Mouse (Mus musculus): ENCODE measurements around the gene Gm49353. TPM values are rescaled to one million over a fixed set of nuclear protein-coding genes. Genes with fewer than 3 reads are reported as not detected.

Gene Gm49353
- polyA plus RNA-seq, 1 experiment: not detected

DNA sequence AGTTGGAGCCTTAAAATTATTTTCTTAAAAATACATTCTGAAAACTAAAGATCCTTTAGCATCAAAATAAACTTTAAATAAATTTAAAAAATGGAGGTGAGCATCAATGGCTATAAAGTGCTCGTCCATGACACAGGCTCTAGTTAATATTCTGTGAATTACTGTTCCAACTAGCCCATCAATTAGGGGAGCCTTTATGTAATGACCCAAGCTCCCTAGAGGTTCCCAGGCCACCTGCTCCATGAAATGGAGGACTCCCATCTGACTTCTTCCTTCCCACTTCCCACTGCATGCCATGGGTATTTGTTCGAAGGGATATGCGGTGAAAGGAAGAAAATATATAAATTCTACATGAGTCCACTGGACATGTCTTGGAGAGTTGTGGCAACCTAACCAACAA lies 18.5 kb upstream of the Gm49353 start:
- Histone ChIP-seq H3K27ac (ENCODE audit: insufficient read depth, low read length) (no peak overlapping the region), H3K4me3 (ENCODE audit: extremely low read depth, insufficient read depth, insufficient read length) (no peak overlapping the region), H3K4me1 (ENCODE audit: control insufficient read depth, insufficient read depth, insufficient read length) (no peaks in the 10 kb centered on the region), H3K36me3 (ENCODE audit: control insufficient read depth, insufficient read depth, low read length) (no peaks in the 10 kb centered on the region), H3K27me3 (ENCODE audit: control insufficient read depth, insufficient read depth, low read length) (no peaks in the 10 kb centered on the region)
- TF ChIP-seq CTCF (IDR thresholded peaks at IDR 0.05; ENCODE audit: extremely low read depth, insufficient read depth, insufficient read length, insufficient replicate concordance) (no peak), POLR2A (IDR thresholded peaks at IDR 0.05; ENCODE audit: low read depth, low read length) (no peak)
- no peak for DNase-seq (ENCODE audit: low read depth in 1 of 2, low spot score in 2 of 2)
- 85% methylated on average over 3 of the region's 3 CpGs for WGBS

GRCm38 (mm10) chr10:29181046-29181445 lies 17.7 kb upstream of the Gm49353 start:
- 85% methylated on average over 2 of the region's 2 CpGs for WGBS

DNA sequence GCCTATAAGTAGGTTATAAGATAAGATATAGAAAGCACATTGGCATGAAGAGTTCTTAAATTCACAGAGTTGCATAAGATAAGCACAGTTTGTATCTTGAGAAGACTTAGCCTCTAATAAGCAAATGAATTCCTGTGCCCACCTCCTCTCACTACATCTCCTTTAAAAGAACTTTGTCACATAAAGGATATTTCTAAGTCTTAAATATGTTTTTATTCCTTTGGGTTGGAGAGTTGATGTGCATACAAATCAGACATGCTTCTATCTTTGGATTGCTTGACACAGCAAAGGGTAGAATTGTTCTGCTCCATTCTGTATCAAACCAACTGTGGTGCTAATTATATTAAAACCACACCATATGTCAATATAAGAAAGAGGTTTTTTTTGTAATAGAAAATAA lies 5.0 kb upstream of the Gm49353 start:
- Histone ChIP-seq H3K4me1 (ENCODE audit: control insufficient read depth, insufficient read depth, insufficient read length) (no peaks in the 10 kb centered on the region), H3K4me3 (ENCODE audit: extremely low read depth, insufficient read depth, insufficient read length) (no peak overlapping the region), H3K27me3 (ENCODE audit: control insufficient read depth, insufficient read depth, low read length) (no peaks in the 10 kb centered on the region), H3K27ac (ENCODE audit: insufficient read depth, low read length) (no peak overlapping the region), H3K36me3 (ENCODE audit: control insufficient read depth, insufficient read depth, low read length) (no peaks in the 10 kb centered on the region)
- TF ChIP-seq CTCF (IDR thresholded peaks at IDR 0.05; ENCODE audit: extremely low read depth, insufficient read depth, insufficient read length, insufficient replicate concordance) (no peak), POLR2A (IDR thresholded peaks at IDR 0.05; ENCODE audit: low read depth, low read length) (no peak)
- no peak for DNase-seq (ENCODE audit: low read depth in 1 of 2, low spot score in 2 of 2)

More at GRCm38 (mm10) chr10:29181046-29181445, 17.7 kb upstream of the Gm49353 start:
- Histone ChIP-seq H3K27ac (ENCODE audit: insufficient read depth, low read length) (no peak overlapping the region), H3K4me3 (ENCODE audit: extremely low read depth, insufficient read depth, insufficient read length) (no peak overlapping the region), H3K27me3 (ENCODE audit: control insufficient read depth, insufficient read depth, low read length) (no peaks in the 10 kb centered on the region), H3K4me1 (ENCODE audit: control insufficient read depth, insufficient read depth, insufficient read length) (no peaks in the 10 kb centered on the region), H3K36me3 (ENCODE audit: control insufficient read depth, insufficient read depth, low read length) (no peaks in the 10 kb centered on the region)
- TF ChIP-seq POLR2A (IDR thresholded peaks at IDR 0.05; ENCODE audit: low read depth, low read length): no peak
- TF ChIP-seq CTCF (IDR thresholded peaks at IDR 0.05; ENCODE audit: extremely low read depth, insufficient read depth, insufficient read length, insufficient replicate concordance): no peak
- no peak for DNase-seq (ENCODE audit: low read depth in 1 of 2, low spot score in 2 of 2)

- Histone ChIP-seq H3K4me3 (ENCODE audit: extremely low read depth, insufficient read depth, insufficient read length) (no peak overlapping the region), H3K27me3 (ENCODE audit: control insufficient read depth, insufficient read depth, low read length) (no peaks in the 10 kb centered on the region), H3K36me3 (ENCODE audit: control insufficient read depth, insufficient read depth, low read length) (no peaks in the 10 kb centered on the region), H3K4me1 (ENCODE audit: control insufficient read depth, insufficient read depth, insufficient read length) (no peaks in the 10 kb centered on the region), H3K27ac (ENCODE audit: insufficient read depth, low read length) (no peak overlapping the region)
- 96% methylated on average over 33 of the region's 33 CpGs for WGBS
- peak in 1 of 2 experiments; percentile 2 for DNase-seq (ENCODE audit: low read depth in 1 of 2, low spot score in 2 of 2)
- TF ChIP-seq CTCF (IDR thresholded peaks at IDR 0.05; ENCODE audit: extremely low read depth, insufficient read depth, insufficient read length, insufficient replicate concordance) (no peak), POLR2A (IDR thresholded peaks at IDR 0.05; ENCODE audit: low read depth, low read length) (no peak)
These were observed 1.9 kb upstream of the Gm49353 start for GRCm38 (mm10) chr10:29196811-29197210.

- no peak overlapping the region for H3K4me3 ChIP-seq (ENCODE audit: extremely low read depth, insufficient read depth, insufficient read length)
- DNase-seq (ENCODE audit: low read depth in 1 of 2, low spot score in 2 of 2): no peak
These were observed 1.1 kb downstream of the Gm49353 start for GRCm38 (mm10) chr10:29199835-29200234.

DNA sequence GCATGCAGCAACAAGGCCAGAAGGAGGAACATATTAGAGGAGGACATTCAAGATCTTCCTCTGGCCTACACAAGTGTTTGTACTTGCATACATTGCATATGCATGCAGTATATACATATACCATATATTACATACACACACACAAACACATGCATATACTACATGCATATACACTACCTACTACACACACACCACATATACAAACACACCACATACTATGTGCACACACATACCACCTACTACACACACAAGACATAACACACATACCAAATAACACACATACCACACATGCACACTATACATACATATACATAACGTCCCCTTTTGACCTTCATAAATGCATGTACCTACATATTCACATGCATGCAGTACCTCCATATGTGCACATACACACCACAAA lies 1.9 kb downstream of the Gm49353 start:
- 89% methylated on average over 1 of the region's 1 CpGs for WGBS
- Histone ChIP-seq H3K27me3 (ENCODE audit: control insufficient read depth, insufficient read depth, low read length) (no peaks in the 10 kb centered on the region), H3K27ac (ENCODE audit: insufficient read depth, low read length) (no peak overlapping the region), H3K4me1 (ENCODE audit: control insufficient read depth, insufficient read depth, insufficient read length) (no peaks in the 10 kb centered on the region), H3K4me3 (ENCODE audit: extremely low read depth, insufficient read depth, insufficient read length) (no peak overlapping the region), H3K36me3 (ENCODE audit: control insufficient read depth, insufficient read depth, low read length) (no peaks in the 10 kb centered on the region)
- no peak for DNase-seq (ENCODE audit: low read depth in 1 of 2, low spot score in 2 of 2)
- no peak for TF ChIP-seq CTCF (IDR thresholded peaks at IDR 0.05; ENCODE audit: extremely low read depth, insufficient read depth, insufficient read length, insufficient replicate concordance)

More at GRCm38 (mm10) chr10:29199835-29200234, 1.1 kb downstream of the Gm49353 start:
- 72% methylated on average over 3 of the region's 3 CpGs for WGBS
- no peaks in the 10 kb centered on the region for H3K36me3 ChIP-seq (ENCODE audit: control insufficient read depth, insufficient read depth, low read length)
- no peaks in the 10 kb centered on the region for H3K4me1 ChIP-seq (ENCODE audit: control insufficient read depth, insufficient read depth, insufficient read length)
- H3K27me3 ChIP-seq (ENCODE audit: control insufficient read depth, insufficient read depth, low read length): no peaks in the 10 kb centered on the region
- no peak for TF ChIP-seq POLR2A (IDR thresholded peaks at IDR 0.05; ENCODE audit: low read depth, low read length)
- TF ChIP-seq CTCF (IDR thresholded peaks at IDR 0.05; ENCODE audit: extremely low read depth, insufficient read depth, insufficient read length, insufficient replicate concordance): no peak
- no peak overlapping the region for H3K27ac ChIP-seq (ENCODE audit: insufficient read depth, low read length)

- Histone ChIP-seq H3K27me3 (ENCODE audit: control insufficient read depth, insufficient read depth, low read length) (no peaks in the 10 kb centered on the region), H3K27ac (ENCODE audit: insufficient read depth, low read length) (no peak overlapping the region), H3K36me3 (ENCODE audit: control insufficient read depth, insufficient read depth, low read length) (no peaks in the 10 kb centered on the region), H3K4me3 (ENCODE audit: extremely low read depth, insufficient read depth, insufficient read length) (no peak overlapping the region), H3K4me1 (ENCODE audit: control insufficient read depth, insufficient read depth, insufficient read length) (no peaks in the 10 kb centered on the region)
- no peak for DNase-seq (ENCODE audit: low read depth in 1 of 2, low spot score in 2 of 2)
- TF ChIP-seq CTCF (IDR thresholded peaks at IDR 0.05; ENCODE audit: extremely low read depth, insufficient read depth, insufficient read length, insufficient replicate concordance): no peak
- no peak for TF ChIP-seq POLR2A (IDR thresholded peaks at IDR 0.05; ENCODE audit: low read depth, low read length)
These were observed 8.0 kb downstream of the Gm49353 start for GRCm38 (mm10) chr10:29206730-29207129.
